Mouse (Mus musculus) adrenal gland, postnatal 25 days (tissue): Measurements from ENCODE around the gene Lcn8. TPM values are rescaled to one million over a fixed set of nuclear protein-coding genes. Genes with fewer than 3 reads are reported as not detected.

Experiments
- DNase-seq: peaks from one replicate; pipeline ENCODE4 v3.0.0; 2021; ENCODE audit warnings: mixed read lengths
- long read RNA-seq: library from polyadenylated mRNA; stranded (forward); transcript quantifications from one replicate; pipeline ENCODE4 v2.0.0, GENCODE M21; 2021
- total RNA-seq: library from RNA; stranded (reverse); gene quantifications from 2 replicates; pipeline ENCODE4 v1.2.3, GENCODE M21; 2021

Gene Lcn8
- total RNA-seq: not detected in 2 replicates
- long read RNA-seq: 0 reads

- no peak for DNase-seq
Observed at GRCm38 (mm10) chr2:25652902-25653301, at the start of gene Lcn8. Lcn8 (plus strand) TSS chr2:25653120.

GRCm38 (mm10) chr2:25607761-25608622 lies 44.9 kb upstream of the Lcn8 start, which contains the start of gene Rabl6:
Rabl6 (minus strand) TSS chr2:25608521.
- peak; percentile 90 for DNase-seq

GRCm38 (mm10) chr2:25608671-25609070 lies 44.2 kb upstream of the Lcn8 start:
- DNase-seq: no peak

GRCm38 (mm10) chr2:25616398-25616797 lies 36.5 kb upstream of the Lcn8 start:
- DNase-seq: no peak

- DNase-seq: no peak
Observed at GRCm38 (mm10) chr2:25617578-25617977, 35.3 kb upstream of the Lcn8 start, which contains the start of gene Ccdc183. Ccdc183 (minus strand) TSS chr2:25617678.

GRCm38 (mm10) chr2:25620386-25620785 lies 32.5 kb upstream of the Lcn8 start:
- no peak for DNase-seq

GRCm38 (mm10) chr2:25620852-25621228 lies 32.1 kb upstream of the Lcn8 start:
- DNase-seq: no peak

- DNase-seq: peak; percentile 94
Observed at GRCm38 (mm10) chr2:25621229-25622200, 31.4 kb upstream of the Lcn8 start, which contains the start of gene Tmem141. Tmem141 (minus strand) TSS chr2:25622005.

- no peak for DNase-seq
Observed at GRCm38 (mm10) chr2:25625986-25626385, 26.9 kb upstream of the Lcn8 start.

GRCm38 (mm10) chr2:25627811-25628210 lies 25.1 kb upstream of the Lcn8 start, which contains the start of gene Fcna:
Fcna (minus strand) TSS chr2:25628030.
- DNase-seq: no peak

GRCm38 (mm10) chr2:25628738-25629137 lies 24.2 kb upstream of the Lcn8 start:
- no peak for DNase-seq

- DNase-seq: peak; percentile 23
Observed at GRCm38 (mm10) chr2:25633616-25634015, 19.3 kb upstream of the Lcn8 start.

- no peak for DNase-seq
Observed at GRCm38 (mm10) chr2:25634046-25634445, 18.9 kb upstream of the Lcn8 start.

- peak; percentile 63 for DNase-seq
Observed at GRCm38 (mm10) chr2:25639890-25640289, 13.0 kb upstream of the Lcn8 start.

GRCm38 (mm10) chr2:25654502-25654901 lies 1.6 kb downstream of the Lcn8 start:
- no peak for DNase-seq

- no peak for DNase-seq
Observed at GRCm38 (mm10) chr2:25656691-25657090, 3.8 kb downstream of the Lcn8 start.

- DNase-seq: peak; percentile 32
Observed at GRCm38 (mm10) chr2:25657246-25657645, 4.3 kb downstream of the Lcn8 start.

GRCm38 (mm10) chr2:25657652-25658051 lies 4.7 kb downstream of the Lcn8 start, which contains the start of gene Lcn5:
Lcn5 (plus strand) TSS chr2:25657952.
- no peak for DNase-seq

- no peak for DNase-seq
Observed at GRCm38 (mm10) chr2:25660279-25660678, 7.4 kb downstream of the Lcn8 start.

- DNase-seq: peak; percentile 14
Observed at GRCm38 (mm10) chr2:25661245-25661970, 8.5 kb downstream of the Lcn8 start.

- peak; percentile 79 for DNase-seq
Observed at GRCm38 (mm10) chr2:25663511-25663910, 10.6 kb downstream of the Lcn8 start.

- no peak for DNase-seq
Observed at GRCm38 (mm10) chr2:25664125-25664524, 11.2 kb downstream of the Lcn8 start.
